Mouse (Mus musculus) lung, adult 2 months (tissue): ENCODE data around the gene Gm45213. TPM values are rescaled to one million over a fixed set of nuclear protein-coding genes. Genes with fewer than 3 reads are reported as not detected.

Experiments
- DNase-seq: peaks from one replicate; pipeline ENCODE4 v3.0.0; 2022
- H3K4me1 ChIP-seq: fragments of 200-500 bp; 2 replicates; pipeline ENCODE4 v1.6.1; 2011; ENCODE audit warnings: low read length; ENCODE audit not compliant: control insufficient read depth, insufficient read depth
- H3K4me3 ChIP-seq: fragments of 200-500 bp; replicated peaks from 2 replicates; pipeline ENCODE3; 2011; ENCODE audit warnings: low read depth, mild to moderate bottlenecking, control low read depth, low read length; ENCODE audit errors: extremely low read depth
- CTCF ChIP-seq: fragments of 200-500 bp; IDR thresholded peaks from 2 replicates; pipeline ENCODE4 v1.5.1; 2011; ENCODE audit warnings: mild to moderate bottlenecking, low read length, control low read depth; ENCODE audit not compliant: insufficient read depth
- POLR2A ChIP-seq: fragments of 200-500 bp; IDR thresholded peaks from 2 replicates; pipeline ENCODE4 v1.6.1; 2011; ENCODE audit warnings: low read depth, mild to moderate bottlenecking, control low read depth, low read length, borderline replicate concordance; ENCODE audit errors: extremely low read depth
- WGBS: fragments of 180-500 bp; shearing (Covaris S2); methylation state at CpG from one replicate; pipeline ENCODE4 v1.1.7; 2018; 5-methylcytosine and 5-hydroxymethylcytosine counted together
- polyA plus RNA-seq: library from polyadenylated mRNA; depleted of rRNA; stranded (reverse); fragments of >200 nt; gene quantifications from 2 replicates; pipeline ENCODE4 v1.2.3, GENCODE M21; 2012

The Gm45213 gene
- polyA plus RNA-seq, 1 experiment = not detected

DNA sequence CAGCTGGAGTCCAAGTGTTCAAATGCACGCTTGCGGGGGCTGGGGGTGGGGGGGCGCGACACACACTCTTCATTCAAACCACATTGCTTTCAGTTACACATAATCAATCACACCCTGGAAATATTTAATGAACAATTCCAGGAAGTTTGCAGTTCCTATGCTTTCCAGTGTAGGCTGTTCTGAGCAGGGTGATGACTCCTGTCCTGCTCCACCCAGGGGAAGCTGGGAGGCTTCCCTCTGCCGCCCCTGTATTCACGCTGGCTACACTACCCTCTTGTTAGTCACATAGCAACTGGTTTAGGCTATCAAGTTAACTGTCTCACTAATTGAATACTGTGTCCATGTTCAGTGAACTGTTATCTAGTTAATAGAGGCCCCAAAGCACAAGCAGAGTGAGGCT is 32.9 kb upstream of the Gm45213 start:
- no peaks in the 10 kb centered on the region; the same call in 1 of the 2 replicates for H3K4me1 ChIP-seq
- DNase-seq = no peak
- H3K4me3 ChIP-seq = no peak overlapping the region
- TF ChIP-seq CTCF (no peak), POLR2A (no peak)
- WGBS = 45% methylated on average over 6 of the region's 6 CpGs

DNA sequence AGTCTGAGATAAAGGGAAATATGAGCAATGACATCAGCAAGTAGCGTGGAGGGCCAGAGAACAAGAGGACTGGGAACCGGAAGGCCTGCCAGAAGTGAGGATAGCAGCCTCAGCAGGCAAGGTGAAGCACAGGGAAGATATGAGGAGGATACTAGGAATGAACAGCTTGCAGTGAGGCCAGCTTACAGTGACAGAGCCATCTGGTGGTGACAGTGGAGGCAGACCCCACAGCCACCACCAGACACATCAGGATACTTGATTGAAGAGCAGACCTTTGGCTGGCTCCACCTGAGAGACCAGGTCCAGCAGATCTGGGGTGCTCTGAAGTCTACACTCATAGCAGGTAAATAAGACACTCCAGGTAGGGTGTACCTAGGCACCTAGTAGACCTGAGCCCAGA is 15.7 kb upstream of the Gm45213 start:
- H3K4me3 ChIP-seq = no peak overlapping the region
- TF ChIP-seq CTCF (peak; percentile 18; the same call in 1 of the 2 replicates), POLR2A (no peak)
- H3K4me1 ChIP-seq = no peaks in the 10 kb centered on the region
- WGBS = 70% methylated on average over 2 of the region's 2 CpGs
- no peak for DNase-seq

DNA sequence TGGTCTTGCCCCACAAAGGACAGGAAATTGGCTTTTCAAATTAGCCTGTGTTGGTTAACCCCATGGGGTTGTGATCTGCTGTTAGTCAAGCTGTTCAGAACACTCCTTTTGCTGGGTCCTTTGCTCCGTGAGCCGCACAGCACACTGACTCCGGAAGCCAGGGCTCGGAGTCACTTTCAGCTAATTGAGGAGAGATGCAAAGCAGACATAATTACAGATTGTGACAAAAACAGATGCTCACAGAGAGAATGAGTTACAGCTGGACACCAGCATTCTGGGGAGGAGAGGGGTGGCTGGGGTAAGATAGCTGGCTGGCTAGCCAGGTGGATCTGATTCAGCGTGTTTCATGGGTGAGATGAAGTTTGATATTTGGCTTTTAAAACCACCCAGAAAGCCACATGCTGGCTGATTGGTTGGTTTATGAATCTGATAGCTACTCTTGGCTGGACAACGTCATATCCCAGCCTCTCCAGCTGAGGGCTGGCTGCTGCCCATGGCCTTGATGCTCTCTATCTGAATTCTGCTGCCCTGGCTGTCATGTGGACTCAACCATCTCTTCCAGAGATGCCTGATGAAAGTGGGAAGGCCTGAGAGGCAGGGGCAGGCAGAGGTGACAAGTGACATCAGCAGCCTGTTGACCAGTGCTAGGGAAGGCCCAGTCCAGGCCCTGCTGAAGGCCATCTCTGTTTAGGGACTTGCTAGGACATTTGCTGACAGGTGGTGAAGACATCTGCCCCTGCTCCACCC is 14.5 kb upstream of the Gm45213 start:
- 64% methylated on average over 6 of the region's 6 CpGs for WGBS
- no peak overlapping the region for H3K4me3 ChIP-seq
- TF ChIP-seq POLR2A (no peak), CTCF (no peak)
- H3K4me1 ChIP-seq = no peaks in the 10 kb centered on the region
- no peak for DNase-seq

DNA sequence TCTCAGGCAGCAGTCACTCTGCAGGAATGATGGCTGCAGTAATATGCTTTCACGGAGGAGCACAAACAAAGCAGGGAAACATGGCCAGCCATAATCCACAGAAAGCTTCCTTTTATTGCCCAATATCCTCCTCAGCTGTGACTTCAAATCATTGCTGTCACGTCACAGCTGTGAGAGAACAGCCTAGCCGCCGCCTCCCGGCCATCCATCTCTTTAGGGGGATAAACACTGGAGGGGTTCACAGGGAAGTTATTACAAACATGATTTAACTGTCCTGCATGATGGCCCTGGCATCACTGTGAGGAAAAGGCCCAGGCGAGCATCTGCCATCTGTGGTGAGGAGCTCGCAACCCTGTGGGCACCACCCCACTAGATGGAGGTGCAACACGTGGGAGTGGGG is 6.6 kb upstream of the Gm45213 start:
- Histone ChIP-seq H3K4me3 (no peak overlapping the region), H3K4me1 (no peaks in the 10 kb centered on the region)
- TF ChIP-seq POLR2A (no peak), CTCF (no peak)
- WGBS = 45% methylated on average over 8 of the region's 8 CpGs
- no peak for DNase-seq

DNA sequence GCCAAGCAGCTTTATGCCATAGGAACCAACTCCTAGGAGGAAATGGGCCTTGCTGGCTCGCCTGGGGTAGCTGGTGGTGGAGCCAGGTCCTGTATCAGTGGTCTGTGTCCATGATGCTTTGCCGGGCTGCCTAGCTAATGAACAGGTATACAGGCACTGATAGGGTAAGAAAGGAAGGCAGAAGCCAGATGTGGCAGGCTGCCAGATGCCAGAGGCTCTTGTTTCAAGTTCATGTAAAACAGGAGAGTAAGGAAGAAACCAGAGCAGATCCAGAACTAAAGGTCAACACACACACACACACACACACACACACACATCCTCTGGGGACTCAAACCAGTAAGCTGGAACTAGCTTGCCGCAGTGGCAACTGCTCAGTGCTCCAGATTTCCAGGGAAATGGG is 5.1 kb upstream of the Gm45213 start:
- DNase-seq = no peak
- 69% methylated on average over 3 of the region's 3 CpGs for WGBS
- no peak for TF ChIP-seq CTCF
- no peak for TF ChIP-seq POLR2A
- H3K4me3 ChIP-seq = no peak overlapping the region
- H3K4me1 ChIP-seq = no peaks in the 10 kb centered on the region

DNA sequence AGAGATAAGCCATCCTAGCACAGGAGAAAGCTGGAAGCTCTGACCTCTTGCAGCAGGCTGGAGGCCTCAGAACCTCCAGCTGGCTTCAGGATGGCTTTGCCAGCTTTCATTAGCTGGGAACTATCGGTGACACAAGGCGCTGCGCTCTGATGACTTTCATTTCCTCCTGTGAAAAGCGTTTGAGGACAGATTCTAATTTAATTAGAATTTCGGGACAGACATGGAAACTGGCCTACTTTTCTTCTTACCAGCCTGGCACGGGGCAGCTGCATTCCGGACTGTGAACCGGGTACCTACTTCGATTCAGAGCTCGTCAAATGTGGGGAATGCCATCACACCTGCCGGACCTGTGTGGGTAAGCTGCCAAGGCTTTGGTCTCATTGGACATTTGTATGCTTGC is 4.7 kb upstream of the Gm45213 start:
- WGBS = 67% methylated on average over 11 of the region's 11 CpGs
- DNase-seq = no peak
- no peak for TF ChIP-seq POLR2A
- H3K4me3 ChIP-seq = no peak overlapping the region
- no peaks in the 10 kb centered on the region for H3K4me1 ChIP-seq

DNA sequence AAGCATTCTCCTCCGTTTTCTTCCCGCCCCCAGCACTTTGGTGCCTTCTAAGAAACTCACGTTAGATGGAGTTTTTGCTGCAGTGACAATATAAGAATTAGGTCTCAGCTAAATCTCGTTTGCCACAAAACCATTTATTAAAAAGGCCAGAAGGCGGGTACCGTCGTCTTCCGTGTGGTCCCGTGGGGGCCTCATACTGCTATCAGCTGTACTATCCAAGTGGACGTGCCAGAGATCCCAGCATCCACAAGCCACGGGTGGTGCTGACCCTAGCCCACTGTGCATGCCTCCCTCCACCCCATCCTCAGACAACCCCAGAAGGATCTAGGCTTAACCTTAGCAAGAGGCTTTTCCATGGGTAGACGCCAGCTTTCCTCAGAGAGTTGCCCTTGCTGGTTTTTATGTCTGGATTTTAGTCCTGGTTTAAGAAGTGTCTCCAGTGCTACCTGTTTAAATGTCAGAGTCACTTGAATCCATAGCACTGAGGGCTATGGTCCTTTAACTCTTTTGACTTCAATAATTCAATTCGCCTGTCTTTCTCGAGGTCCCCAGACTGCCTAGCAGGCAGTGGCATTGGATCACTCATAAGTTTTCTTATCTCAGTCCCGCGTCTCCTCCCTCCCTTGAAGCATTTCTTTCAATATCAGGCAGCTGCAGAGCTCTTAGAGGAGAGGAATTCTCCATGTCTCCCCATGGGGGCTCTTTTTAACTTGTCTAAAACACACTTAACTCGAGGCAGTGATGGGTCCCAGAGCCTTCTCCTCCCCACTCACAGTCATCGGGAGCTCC is 3.2 kb upstream of the Gm45213 start:
- 80% methylated on average over 18 of the region's 18 CpGs for WGBS
- TF ChIP-seq CTCF (no peak), POLR2A (no peak)

DNA sequence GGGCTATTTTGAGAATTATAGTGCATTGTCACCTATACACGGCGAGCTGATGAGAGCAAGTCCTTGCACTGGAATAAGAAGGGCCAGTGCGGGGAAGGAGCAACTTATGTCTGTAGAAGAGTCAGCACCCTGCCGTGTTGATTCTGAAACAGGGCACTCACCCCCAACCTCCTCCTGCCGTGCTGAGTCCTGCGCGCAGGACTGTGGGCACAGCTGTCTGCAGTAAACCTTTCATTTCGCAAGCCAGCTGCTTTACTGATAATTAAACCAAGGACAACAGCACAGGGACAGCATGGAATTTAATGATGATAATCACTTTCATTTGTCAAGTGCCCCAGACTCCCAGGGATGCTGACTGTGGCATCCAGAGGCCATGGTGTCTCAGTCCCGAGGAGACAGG is 1.2 kb downstream of the Gm45213 start:
- no peak overlapping the region for H3K4me3 ChIP-seq
- WGBS = 65% methylated on average over 9 of the region's 9 CpGs
- DNase-seq = no peak
- no peak for TF ChIP-seq POLR2A
- H3K4me1 ChIP-seq = no peaks in the 10 kb centered on the region

More for the DNA sequence above, 3.2 kb upstream of the Gm45213 start:
- H3K4me3 ChIP-seq = no peak overlapping the region
- no peak for DNase-seq
- no peaks in the 10 kb centered on the region for H3K4me1 ChIP-seq

DNA sequence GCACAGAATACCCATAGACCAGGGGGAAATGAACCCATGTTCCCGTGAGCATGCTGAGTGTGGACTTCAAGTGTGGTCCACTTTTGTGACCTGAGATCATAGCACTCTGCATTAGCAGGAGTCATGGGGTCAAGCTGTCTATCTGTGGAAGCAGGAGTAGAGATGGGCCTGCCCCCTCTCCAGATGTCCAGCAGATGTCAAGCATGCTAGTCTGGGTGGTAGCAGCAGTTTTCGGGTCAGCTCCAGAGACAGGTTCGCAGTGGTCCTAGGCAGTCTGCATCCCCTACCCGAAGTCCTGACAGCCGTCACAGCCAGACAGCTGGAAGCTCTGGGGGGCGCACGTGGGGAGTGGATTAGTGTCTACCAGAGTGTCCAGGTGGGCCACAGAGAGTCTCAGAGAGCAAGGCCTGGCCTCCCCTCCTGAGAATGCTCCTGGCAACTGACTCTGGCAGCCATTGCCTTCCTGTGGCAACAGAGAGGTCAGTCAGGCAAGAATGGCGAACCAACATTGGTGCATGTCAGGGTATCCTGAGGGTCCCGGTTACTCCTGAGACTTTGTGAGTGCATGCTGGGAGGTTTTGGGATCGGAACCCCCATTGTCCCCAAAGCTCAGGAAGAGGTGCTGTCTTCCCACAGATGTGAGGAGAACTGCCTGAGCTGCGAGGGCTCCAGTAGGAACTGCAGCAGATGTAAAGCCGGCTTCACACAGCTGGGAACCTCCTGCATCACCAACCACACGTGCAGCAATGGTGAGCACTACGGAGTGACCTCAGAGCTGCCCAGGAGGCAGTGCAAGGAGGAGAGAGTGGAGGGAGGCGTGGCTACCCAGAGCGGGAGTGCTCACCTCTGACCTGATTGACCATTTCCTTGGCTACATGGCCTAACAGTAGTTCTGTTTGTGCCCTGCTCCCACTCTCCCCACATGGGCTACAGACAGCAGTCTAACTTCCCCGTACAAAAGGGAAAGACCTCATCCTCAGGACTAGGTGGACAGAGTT is 3.8 kb downstream of the Gm45213 start:
- 65% methylated on average over 17 of the region's 17 CpGs for WGBS
- H3K4me3 ChIP-seq = no peak overlapping the region
- H3K4me1 ChIP-seq = no peaks in the 10 kb centered on the region
- DNase-seq = no peak
- no peak for TF ChIP-seq POLR2A
- TF ChIP-seq CTCF = no peak
